Mouse (Mus musculus) layer of hippocampus, adult 9-11 months (tissue): ENCODE results near the gene Pex1.
"Not testable (repeated sequence)": the region's sequence is repeated elsewhere in the genome, so short reads cannot be mapped to it uniquely, and the experiment has no call there.

ENCODE experiments used
- DNase-seq: peaks from one replicate; pipeline ENCODE4 v3.0.0; 2022

The Pex1 gene

DNA sequence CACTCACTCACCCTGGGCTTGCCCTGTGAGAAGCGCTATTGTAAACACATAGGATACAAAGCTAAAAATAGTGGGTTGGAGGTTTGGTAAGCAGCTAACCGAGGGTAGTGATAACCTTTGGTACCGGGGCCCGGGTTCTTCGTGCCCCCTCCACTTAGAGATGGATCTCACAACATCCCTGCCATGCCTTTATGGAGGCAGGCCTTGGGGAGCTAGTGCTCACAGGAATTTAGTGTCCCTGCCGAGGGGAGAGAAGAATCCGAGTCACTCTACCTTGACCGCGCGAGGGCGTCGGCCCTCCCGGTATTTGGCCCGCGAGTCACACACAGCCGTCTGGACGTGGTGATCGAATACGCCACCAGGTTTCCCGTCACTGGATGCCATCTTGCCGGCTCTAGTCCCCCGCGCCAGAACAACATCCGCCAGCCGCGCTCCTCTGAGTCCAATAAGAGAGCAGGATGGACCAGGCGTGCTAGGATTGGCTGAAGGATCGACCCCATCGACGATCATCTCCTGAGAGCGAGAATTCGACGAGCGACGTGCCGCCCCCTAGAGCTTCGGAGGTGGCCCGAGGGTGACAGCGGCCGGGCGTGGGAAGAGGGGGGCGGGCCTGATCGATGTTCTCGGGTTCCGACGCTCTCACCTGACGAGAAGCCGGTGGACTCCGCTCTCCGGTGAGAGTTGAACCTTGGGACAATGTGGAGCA is at the start of gene Pex1:
Gene Pex1 (plus strand): TSS at position 374 of the 706 bp plus-strand sequence.
- DNase-seq: peak; percentile 96

DNA sequence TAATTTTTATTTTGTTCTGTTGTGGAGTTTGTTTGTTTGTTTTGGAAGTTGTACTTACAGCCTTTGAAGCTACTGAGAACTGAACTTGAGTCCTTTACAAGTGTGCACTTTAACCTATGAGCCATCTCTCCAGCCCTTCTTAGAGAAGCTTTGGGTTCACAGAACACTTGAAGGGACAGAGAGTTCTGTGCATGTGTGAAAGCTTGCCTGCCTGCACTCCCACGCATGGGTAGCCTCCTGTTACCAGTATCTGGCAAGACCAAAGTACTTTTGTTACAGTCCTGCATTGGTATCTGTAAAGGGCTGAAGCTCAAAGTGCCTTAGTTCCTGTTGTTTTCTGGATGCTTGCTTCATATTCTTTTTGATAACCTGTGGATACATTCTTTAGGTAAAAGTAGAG is 49.6 kb upstream of the Pex1 start:
- DNase-seq: no peak

DNA sequence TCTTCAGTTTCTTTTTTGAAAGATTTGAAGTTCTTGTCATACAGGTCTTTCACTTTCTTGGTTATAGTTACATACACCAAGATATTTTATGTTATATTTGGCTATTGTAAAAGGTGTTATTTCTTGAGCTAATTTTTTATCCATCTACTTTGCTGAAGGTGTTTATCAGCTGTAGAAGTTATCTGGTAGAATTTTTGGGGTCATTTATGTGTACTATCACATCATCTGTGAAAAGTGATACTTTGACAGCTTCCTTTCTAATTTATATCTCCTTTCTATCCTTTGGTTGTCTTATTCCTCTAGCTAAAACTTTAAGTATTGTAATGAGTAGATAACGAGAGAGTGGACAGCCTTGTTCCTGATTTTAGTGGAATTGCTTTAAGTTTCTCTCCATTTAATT is 44.4 kb upstream of the Pex1 start:
- no peak for DNase-seq

DNA sequence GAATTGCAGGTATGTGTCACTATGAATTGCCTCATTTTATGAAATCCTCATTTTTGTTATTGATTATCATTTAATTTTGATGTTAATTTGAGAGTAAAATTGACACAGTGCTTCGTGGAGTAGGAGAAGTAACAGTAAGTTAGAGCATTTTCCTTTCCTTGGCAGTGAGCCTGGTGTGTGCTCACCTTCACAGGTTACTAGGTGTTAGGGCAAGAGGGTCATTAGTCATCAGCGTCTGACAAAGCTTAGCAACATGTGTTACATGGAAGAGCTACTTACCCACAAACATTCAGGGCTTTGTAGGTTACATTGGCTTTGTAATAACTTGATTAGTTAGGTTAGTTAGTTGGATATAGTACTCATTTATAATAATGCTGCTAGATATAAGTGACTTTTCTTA is 41.7 kb upstream of the Pex1 start:
- DNase-seq: no peak

DNA sequence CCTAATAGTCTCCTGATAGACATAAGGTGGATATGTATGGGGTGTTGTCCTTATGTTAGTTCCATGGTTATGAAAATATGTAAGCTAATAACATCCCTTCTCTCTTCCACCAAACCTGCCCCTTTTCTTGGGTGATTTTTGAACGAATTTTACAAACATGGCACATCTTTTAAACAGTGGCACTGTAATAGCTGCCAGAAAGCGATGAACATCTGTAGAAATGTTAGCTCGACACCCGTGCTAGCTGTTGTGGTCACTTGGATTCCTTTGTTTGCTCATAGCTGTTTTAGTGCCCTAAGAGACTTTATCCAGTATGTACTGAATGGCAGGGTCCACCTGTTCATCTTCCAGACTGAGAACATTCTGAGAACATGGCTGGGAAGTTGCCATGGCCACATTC is 24.6 kb upstream of the Pex1 start, which contains the start of gene 1700109H08Rik:
Gene 1700109H08Rik (plus strand): TSS at position 301 of the 400 bp plus-strand sequence.
- no peak for DNase-seq

DNA sequence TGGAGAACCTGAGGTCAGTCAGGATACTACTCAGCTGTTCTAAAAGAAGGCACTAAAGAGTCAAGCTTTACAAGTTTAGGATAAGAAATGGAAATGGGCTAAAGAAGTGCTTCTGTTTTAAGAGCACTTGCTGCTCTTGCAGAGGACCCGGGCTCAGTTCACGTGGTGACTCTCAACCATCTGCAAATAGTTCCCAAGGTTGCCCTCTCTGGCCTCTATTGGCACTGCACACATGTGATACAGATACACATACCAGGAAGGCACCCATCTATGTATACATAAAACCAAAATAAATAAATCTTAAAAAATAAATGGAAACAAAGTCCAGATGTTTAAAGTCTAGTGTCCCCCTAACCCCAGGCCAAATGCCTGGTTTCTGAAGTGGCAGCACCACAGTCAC is 21.0 kb upstream of the Pex1 start:
- DNase-seq: no peak

- no peak for DNase-seq
These were observed 17.9 kb upstream of the Pex1 start for GRCm38 (mm10) chr5:3577939-3578338.

- no peak for DNase-seq
These were observed 16.8 kb upstream of the Pex1 start for GRCm38 (mm10) chr5:3579066-3579465.

GRCm38 (mm10) chr5:3596399-3596766 is 517 bp downstream of the Pex1 start, which contains the start of gene Rbm48:
TSS of gene Rbm48 (minus strand) at chr5:3596585.
- peak; percentile 87 for DNase-seq

GRCm38 (mm10) chr5:3597171-3597570 is 1.3 kb downstream of the Pex1 start:
- DNase-seq: no peak

DNA sequence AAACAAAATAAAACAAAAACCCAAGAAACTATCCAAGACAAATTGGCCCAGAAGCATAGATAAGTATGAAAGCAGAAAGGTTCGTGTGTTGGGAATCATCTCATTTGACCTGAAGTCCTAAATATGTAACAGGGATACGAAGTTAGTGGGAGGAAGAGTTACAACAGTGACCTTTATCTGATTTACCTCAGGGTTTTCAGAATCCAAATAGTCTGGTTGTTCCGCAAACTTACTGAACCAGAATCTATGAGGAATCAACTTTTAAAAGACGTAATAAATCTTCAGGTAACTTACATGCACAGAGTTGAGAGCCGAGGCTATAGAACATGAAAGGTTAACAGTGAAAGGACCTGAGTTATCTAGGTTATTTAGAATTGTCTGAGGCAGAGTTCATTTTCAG is 2.9 kb downstream of the Pex1 start:
- DNase-seq: no peak

GRCm38 (mm10) chr5:3600298-3600697 is 4.4 kb downstream of the Pex1 start:
- DNase-seq: no peak

GRCm38 (mm10) chr5:3600790-3601189 is 4.9 kb downstream of the Pex1 start:
- DNase-seq: no peak

DNA sequence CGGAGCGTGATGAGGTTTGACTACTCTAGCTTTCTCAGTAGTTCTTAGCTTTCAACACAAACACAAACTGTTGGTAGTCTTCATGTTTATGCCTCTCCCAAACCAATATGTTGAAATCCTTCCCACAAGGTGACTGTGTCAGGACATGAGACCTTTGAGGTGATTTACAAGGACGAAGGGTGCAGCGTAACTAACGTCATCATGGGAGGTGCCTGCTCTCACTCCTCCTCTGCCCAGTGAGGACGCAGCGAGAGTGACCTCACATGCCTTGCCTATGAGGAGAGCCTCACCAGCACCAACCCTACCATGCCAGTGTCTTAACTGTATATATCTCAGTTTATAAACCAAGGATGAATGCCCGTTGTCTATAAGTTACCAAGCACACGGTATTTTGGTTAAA is 11.2 kb downstream of the Pex1 start:
- no peak for DNase-seq

- no peak for DNase-seq
These were observed 13.4 kb downstream of the Pex1 start for GRCm38 (mm10) chr5:3609241-3609640.

- not testable (repeated sequence) for DNase-seq
These were observed 16.0 kb downstream of the Pex1 start for GRCm38 (mm10) chr5:3611835-3612234.

DNA sequence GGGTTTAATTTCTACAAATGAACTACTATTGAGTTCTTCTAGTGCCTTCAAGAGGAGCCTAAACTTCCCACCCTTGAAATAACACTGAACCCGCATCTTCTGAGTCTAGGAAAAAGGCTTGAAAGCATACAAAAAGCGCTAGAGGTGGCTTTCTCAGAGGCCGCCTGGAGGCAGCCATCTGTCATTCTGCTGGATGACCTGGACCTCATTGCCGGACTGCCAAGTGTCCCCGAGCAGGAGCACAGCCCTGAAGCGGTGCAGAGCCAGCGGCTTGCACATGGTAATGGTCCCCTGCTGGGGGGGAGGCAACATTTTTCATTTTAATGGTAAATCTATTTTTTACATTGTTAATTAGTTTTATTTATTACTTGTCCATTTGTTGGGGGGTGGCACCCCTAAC is 24.6 kb downstream of the Pex1 start:
- DNase-seq: no peak

DNA sequence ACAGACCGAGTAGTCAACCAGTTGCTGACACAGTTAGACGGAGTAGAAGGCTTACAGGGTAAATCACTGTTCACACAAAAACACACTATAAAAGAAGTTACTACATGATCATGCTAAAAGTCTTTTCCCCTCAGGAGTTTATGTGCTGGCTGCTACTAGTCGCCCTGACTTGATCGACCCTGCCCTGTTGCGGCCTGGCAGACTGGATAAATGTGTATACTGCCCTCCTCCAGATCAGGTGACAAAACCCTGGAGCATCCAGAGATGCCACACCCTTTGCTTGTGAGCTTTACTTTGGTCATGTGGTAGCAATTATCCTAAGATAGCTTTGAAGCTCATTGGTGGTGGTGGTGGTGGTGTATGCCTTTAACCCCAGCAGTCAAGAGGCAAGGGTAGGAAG is 34.2 kb downstream of the Pex1 start:
- no peak for DNase-seq

- no peak for DNase-seq
These were observed 35.8 kb downstream of the Pex1 start for GRCm38 (mm10) chr5:3631512-3632271.

DNA sequence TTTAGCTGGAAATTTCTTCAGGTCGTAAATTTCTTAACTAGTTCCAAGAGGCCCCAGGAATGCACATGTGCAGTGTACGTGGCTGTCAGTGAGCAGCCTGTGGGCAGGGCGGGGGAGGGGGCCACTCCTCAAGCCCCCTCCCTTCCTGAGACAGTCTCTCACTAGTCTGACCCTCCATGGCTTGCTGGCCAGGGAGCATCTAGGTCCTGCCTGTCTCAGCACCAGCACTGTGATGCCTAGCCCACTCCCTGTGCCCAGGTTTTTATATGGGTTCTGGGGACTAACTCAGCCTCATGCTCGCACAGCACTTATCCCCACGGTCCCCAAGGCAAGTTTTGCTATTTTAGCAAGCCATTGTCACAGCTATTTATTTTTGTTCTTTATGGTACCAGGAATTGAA is 36.4 kb downstream of the Pex1 start:
- DNase-seq: no peak

DNA sequence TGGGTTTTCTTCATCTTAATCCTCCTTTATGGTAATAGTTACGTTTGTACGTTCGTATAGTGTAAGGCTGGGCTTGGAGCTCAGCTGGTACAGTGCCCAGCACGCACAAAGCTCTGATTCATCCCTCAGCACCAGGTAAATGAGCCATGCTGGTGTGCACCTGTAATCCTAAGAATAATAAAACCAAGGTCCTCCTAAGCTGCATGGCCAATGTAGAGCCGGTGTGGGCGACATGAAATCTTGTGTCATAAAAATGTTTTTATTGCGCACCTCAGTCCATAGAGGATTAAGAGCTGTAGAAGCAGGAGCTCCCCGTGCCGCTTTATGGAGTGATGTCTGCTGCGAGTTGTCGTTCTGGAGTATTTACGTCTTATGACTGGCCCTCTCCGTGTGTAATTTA is 37.4 kb downstream of the Pex1 start:
- DNase-seq: no peak

DNA sequence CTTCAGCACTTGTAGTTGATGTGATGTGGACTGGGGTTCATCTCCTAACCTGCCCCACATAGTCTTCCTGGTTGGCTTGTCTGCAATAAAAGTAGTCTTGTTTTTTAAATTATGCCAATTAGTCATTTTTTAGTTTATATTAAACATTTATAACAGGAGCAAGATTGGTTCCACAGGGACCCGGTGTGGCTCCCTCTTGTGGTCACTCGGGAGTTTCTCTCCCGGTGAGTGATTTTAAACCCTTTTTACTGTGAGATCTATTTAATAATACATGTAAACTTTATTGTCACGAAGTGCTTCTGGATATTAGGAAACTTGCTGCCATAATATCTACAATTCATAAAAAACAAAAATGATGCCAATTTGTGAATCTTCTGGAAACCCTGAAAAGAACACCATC is 38.1 kb downstream of the Pex1 start:
- DNase-seq: no peak

- DNase-seq: no peak
These were observed 39.4 kb downstream of the Pex1 start for GRCm38 (mm10) chr5:3635286-3635685.

GRCm38 (mm10) chr5:3644621-3645020 is 48.8 kb downstream of the Pex1 start:
- DNase-seq: no peak

- no peak for DNase-seq
These were observed 49.5 kb downstream of the Pex1 start for GRCm38 (mm10) chr5:3645326-3645725.
